Mouse (Mus musculus): ENCODE results near the gene Tmem136.
"Not testable (repeated sequence)": the region's sequence is repeated elsewhere in the genome, so short reads cannot be mapped to it uniquely, and the experiment has no call there.

The Tmem136 gene

GRCm38 (mm10) chr9:43116134-43116996 is at the start of gene Tmem136:
Gene Tmem136 (minus strand): TSS chr9:43116570.
- DNase-seq: peak; percentile 9 to 27

- DNase-seq: no peak
These were observed 39.6 kb upstream of the Tmem136 start for GRCm38 (mm10) chr9:43155960-43156359.

- DNase-seq: no peak
These were observed 35.4 kb upstream of the Tmem136 start for GRCm38 (mm10) chr9:43151779-43152178.

- no peak for DNase-seq
These were observed 34.6 kb upstream of the Tmem136 start for GRCm38 (mm10) chr9:43150957-43151356.

- no peak for DNase-seq
These were observed 33.7 kb upstream of the Tmem136 start for GRCm38 (mm10) chr9:43150075-43150474.

GRCm38 (mm10) chr9:43149498-43149897 is 33.1 kb upstream of the Tmem136 start:
- DNase-seq: no peak

GRCm38 (mm10) chr9:43145196-43145595 is 28.8 kb upstream of the Tmem136 start:
- no peak for DNase-seq

GRCm38 (mm10) chr9:43144206-43144810 is 27.9 kb upstream of the Tmem136 start:
- DNase-seq: no peak

GRCm38 (mm10) chr9:43141839-43142238 is 25.5 kb upstream of the Tmem136 start:
- peak; percentile 7 to 23 for DNase-seq

- DNase-seq: no peak
These were observed 17.2 kb upstream of the Tmem136 start for GRCm38 (mm10) chr9:43133525-43133924.

- DNase-seq: no peak
These were observed 16.0 kb upstream of the Tmem136 start for GRCm38 (mm10) chr9:43132380-43132779.

- DNase-seq: no peak
These were observed 15.6 kb upstream of the Tmem136 start for GRCm38 (mm10) chr9:43131940-43132339.

- no peak for DNase-seq
These were observed 14.3 kb upstream of the Tmem136 start for GRCm38 (mm10) chr9:43130684-43131083.

- DNase-seq: no peak
These were observed 10.9 kb upstream of the Tmem136 start for GRCm38 (mm10) chr9:43127101-43127787.

- DNase-seq: no peak
These were observed 6.0 kb upstream of the Tmem136 start for GRCm38 (mm10) chr9:43122379-43122778.

GRCm38 (mm10) chr9:43121948-43122347 is 5.6 kb upstream of the Tmem136 start:
- DNase-seq: not testable (repeated sequence)

GRCm38 (mm10) chr9:43116997-43117336 is 597 bp upstream of the Tmem136 start:
- no peak for DNase-seq

GRCm38 (mm10) chr9:43115431-43116133 is 788 bp downstream of the Tmem136 start:
- DNase-seq: no peak

GRCm38 (mm10) chr9:43114833-43115232 is 1.5 kb downstream of the Tmem136 start:
- no peak for DNase-seq

- no peak for DNase-seq
These were observed 5.9 kb downstream of the Tmem136 start for GRCm38 (mm10) chr9:43110286-43110980.

- no peak for DNase-seq
These were observed 7.2 kb downstream of the Tmem136 start for GRCm38 (mm10) chr9:43109125-43109524.

GRCm38 (mm10) chr9:43108721-43109120 is 7.6 kb downstream of the Tmem136 start:
- no peak for DNase-seq

Measured in thymus, postnatal 36 days (tissue).